Mouse (Mus musculus) limb, embryonic 11.5 days (tissue): ENCODE measurements at regions not wholly inside any gene's neighbourhood (a gene's known extent, or its start where the extent isn't known, plus 50 kb on each side); places are given as distances from the start of the nearest gene placed in this dataset.

Source experiments
- ATAC-seq: fragments of 200-750 bp; cut with Nextera tagmentation; 2 replicates; pipeline ENCODE4 v1.8.0; 2017; ENCODE audit warnings: low read depth; ENCODE audit not compliant: insufficient number of reproducible peaks, low FRiP score, low TSS enrichment
- DNase-seq: peaks from one replicate; pipeline ENCODE4 v3.0.0-alpha.2; 2015; ENCODE audit warnings: low spot score
- H3K27ac ChIP-seq: fragments of 300-500 bp; sonication (generic); replicated peaks from 2 replicates; pipeline ENCODE4 v1.5.1; 2014; ENCODE audit warnings: low read depth, mild to moderate bottlenecking, low read length
- H3K27me3 ChIP-seq: fragments of 300-500 bp; sonication (generic); 2 replicates; pipeline ENCODE4 v1.6.1; 2014; ENCODE audit warnings: mild to moderate bottlenecking, low read length, mixed read lengths; ENCODE audit not compliant: control insufficient read depth, insufficient read depth
- H3K36me3 ChIP-seq: fragments of 300-500 bp; sonication (generic); 2 replicates; pipeline ENCODE4 v1.6.1; 2014; ENCODE audit warnings: mild to moderate bottlenecking, low read length, moderate library complexity, mixed read lengths; ENCODE audit not compliant: control insufficient read depth, insufficient read depth
- H3K4me1 ChIP-seq: fragments of 300-500 bp; sonication (generic); 2 replicates; pipeline ENCODE4 v1.6.1; 2014; ENCODE audit warnings: low read length, mixed read lengths; ENCODE audit not compliant: control insufficient read depth, insufficient read depth
- H3K4me2 ChIP-seq: fragments of 300-500 bp; sonication (generic); 2 replicates; pipeline ENCODE4 v1.6.1; 2014; ENCODE audit warnings: low read depth, mild to moderate bottlenecking, moderate library complexity; ENCODE audit not compliant: severe bottlenecking
- H3K4me3 ChIP-seq: fragments of 300-500 bp; sonication (generic); 2 replicates; pipeline ENCODE4 v1.5.1; 2014; ENCODE audit warnings: low read depth, low read length
- H3K9ac ChIP-seq: fragments of 300-500 bp; sonication (generic); 2 replicates; pipeline ENCODE4 v1.6.1; 2014; ENCODE audit warnings: mild to moderate bottlenecking, low read length
- H3K9me3 ChIP-seq: fragments of 300-500 bp; sonication (generic); 2 replicates; pipeline ENCODE4 v1.6.1; 2016; ENCODE audit warnings: low read length; ENCODE audit not compliant: control insufficient read depth
- WGBS: fragments of 180-500 bp; shearing (Covaris S2); extraction: QIAGEN DNeasy Blood & Tissue Kit; methylation state at CpG from one replicate; pipeline ENCODE4 v1.1.7; 2014; 5-methylcytosine and 5-hydroxymethylcytosine counted together

DNA sequence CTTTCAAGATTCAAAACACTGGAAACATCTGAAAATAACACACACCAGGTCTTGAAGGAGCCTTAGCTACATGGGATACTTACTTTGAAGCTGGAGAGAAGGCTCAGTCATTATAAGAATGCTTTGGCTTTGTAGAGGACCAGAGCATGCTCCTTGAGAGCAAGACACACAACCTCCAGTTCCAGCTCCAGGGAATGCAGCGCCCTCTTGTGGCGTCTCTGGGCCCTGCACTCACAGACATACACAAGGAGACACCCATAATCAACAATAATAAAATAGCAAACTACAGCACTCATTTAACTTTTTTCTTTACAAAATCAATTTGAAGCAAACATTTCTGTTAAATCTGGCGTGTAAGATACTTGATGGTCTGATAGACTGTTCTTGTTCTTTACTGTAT lies 413.2 kb upstream of the Nox3 start:
- no peaks in the 10 kb centered on the region for H3K9me3 ChIP-seq
- H3K4me2 ChIP-seq = no peak overlapping the region
- no peak overlapping the region for H3K27ac ChIP-seq
- H3K4me3 ChIP-seq = no peak overlapping the region
- H3K9ac ChIP-seq = no peak overlapping the region
- no peaks in the 10 kb centered on the region for H3K27me3 ChIP-seq
- H3K36me3 ChIP-seq = no peaks in the 10 kb centered on the region
- H3K4me1 ChIP-seq = no peaks in the 10 kb centered on the region
- ATAC-seq = no peak
- DNase-seq = peak; percentile 48
- 59% methylated on average over 3 of the region's 3 CpGs for WGBS

DNA sequence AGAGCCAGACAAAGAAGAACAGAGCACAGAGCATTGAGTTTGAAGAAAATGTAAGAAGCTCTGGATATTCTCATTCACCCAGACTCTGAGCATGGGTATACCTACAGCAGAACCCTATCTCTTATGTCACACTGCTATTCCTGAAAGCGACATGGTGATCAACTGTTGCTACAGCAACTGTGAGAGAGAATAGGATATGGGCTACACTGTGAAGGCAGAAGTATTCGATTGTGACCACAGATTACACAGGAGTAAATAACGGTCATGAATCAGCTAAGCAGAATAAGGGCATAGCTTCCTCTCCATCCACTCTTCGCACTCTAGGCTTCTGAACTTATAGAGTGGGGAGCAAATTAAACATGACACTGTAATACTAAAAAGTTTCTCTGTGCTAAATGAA lies 417.0 kb upstream of the Nox3 start:
- H3K9me3 ChIP-seq = no peaks in the 10 kb centered on the region
- no peak overlapping the region for H3K4me3 ChIP-seq
- H3K36me3 ChIP-seq = no peaks in the 10 kb centered on the region
- DNase-seq (no peak), ATAC-seq (no peak)
- H3K27me3 ChIP-seq = no peaks in the 10 kb centered on the region
- no peak overlapping the region for H3K27ac ChIP-seq
- H3K9ac ChIP-seq = no peak overlapping the region
- no peak overlapping the region for H3K4me2 ChIP-seq
- 90% methylated on average over 4 of the region's 4 CpGs for WGBS
- H3K4me1 ChIP-seq = no peaks in the 10 kb centered on the region

DNA sequence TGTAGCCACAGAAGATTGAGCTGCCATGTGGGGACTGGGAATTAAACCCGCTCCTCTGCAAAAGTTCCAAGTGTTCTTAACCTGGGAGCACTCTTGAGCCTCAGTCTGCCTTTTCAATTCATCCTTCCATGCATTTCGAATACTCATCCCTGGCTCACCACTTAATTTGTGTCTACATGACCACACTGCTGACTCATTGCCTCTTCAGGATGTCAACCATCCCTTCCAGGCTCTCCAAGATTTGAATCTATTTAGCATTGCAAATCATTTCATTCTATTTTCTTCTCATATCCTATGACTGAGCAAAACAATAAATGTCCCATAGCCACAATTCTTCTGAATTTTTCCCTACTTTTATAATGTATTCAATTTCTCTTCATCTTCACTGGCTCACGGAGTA lies 420.4 kb upstream of the Nox3 start:
- Histone ChIP-seq H3K9me3 (no peaks in the 10 kb centered on the region), H3K4me3 (no peak overlapping the region), H3K4me2 (no peak overlapping the region), H3K27me3 (no peaks in the 10 kb centered on the region), H3K9ac (no peak overlapping the region), H3K27ac (no peak overlapping the region), H3K36me3 (no peaks in the 10 kb centered on the region), H3K4me1 (no peaks in the 10 kb centered on the region)
- DNase-seq (no peak), ATAC-seq (no peak)
- 87% methylated on average over 3 of the region's 3 CpGs for WGBS

DNA sequence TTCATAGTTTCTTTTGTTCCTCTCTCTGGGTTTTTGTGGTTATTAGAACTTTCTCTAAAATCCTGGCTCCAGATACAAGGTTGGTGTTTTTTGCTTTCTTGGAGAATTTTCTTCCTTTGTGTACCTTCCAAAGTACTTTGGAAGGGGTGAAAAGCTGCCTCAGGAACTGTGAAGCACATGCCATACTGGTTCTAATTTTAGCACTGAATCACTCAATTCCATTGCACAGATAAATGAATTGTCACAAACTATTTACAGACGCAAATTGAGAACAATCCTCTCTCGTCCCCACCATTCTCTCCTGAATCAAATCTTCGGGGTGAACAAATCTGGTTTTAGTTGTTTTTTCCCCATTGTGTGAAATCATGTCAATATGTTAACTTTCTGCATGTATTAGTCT lies 437.6 kb upstream of the Nox3 start:
- no peak overlapping the region for H3K27ac ChIP-seq
- no peaks in the 10 kb centered on the region for H3K4me1 ChIP-seq
- 70% methylated on average over 3 of the region's 3 CpGs for WGBS
- H3K4me3 ChIP-seq = no peak overlapping the region
- no peaks in the 10 kb centered on the region for H3K9me3 ChIP-seq
- no peaks in the 10 kb centered on the region for H3K27me3 ChIP-seq
- H3K36me3 ChIP-seq = no peaks in the 10 kb centered on the region
- DNase-seq (no peak), ATAC-seq (no peak)
- no peak overlapping the region for H3K4me2 ChIP-seq
- no peak overlapping the region for H3K9ac ChIP-seq

DNA sequence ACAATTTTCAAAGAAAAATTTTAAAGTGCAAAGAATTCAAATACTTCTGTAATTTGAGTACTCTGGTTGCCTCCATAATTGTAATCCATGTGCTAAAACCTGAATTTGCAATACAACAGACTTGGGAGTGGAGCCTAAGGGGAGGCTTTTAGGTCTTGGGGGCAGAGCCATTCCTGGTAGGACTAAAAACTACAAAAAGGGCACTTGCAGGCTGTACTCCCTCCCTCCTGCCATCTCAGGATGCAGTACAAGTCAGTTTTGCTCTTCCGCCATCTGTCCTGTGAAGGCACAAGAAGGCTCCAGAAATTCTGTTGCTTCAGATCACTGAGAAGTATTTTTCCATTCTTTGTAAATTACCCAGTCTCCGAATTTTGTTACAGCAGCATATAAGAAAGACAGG lies 467.4 kb upstream of the Nox3 start:
- H3K4me3 ChIP-seq = no peak overlapping the region
- no peak overlapping the region for H3K4me2 ChIP-seq
- ATAC-seq (no peak), DNase-seq (no peak)
- 88% methylated on average over 2 of the region's 2 CpGs for WGBS
- no peak overlapping the region for H3K9ac ChIP-seq
- H3K27ac ChIP-seq = no peak overlapping the region
- H3K9me3 ChIP-seq = no peaks in the 10 kb centered on the region
- H3K36me3 ChIP-seq = no peaks in the 10 kb centered on the region
- no peaks in the 10 kb centered on the region for H3K4me1 ChIP-seq
- no peaks in the 10 kb centered on the region for H3K27me3 ChIP-seq

DNA sequence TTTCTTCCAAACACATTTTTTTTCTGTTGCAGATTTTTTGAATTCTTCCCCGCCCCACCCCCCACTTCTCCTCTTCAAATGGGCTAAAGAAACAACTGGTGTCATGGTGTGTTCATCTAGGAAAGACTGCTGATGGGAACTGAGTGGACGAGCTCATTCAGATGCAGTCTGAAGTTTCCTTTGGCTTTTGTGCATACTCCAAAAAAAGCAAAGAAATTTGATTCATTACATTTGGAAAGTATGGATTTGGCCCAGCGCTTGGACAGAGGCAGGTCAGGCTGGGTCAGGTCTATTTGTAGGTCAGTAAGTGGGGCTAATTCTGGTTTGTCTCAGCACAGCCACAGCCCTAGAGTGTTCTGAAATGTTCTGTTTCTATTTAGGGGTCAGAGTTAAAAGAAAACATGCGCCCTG lies 477.9 kb upstream of the Nox3 start:
- no peak overlapping the region for H3K4me2 ChIP-seq
- ATAC-seq = no peak
- H3K4me1 ChIP-seq = 0 out of 2 replicates have a peak, but pooled peaks cover 5% of the 10 kb centered on the region
- H3K9me3 ChIP-seq = no peaks in the 10 kb centered on the region
- H3K9ac ChIP-seq = no peak overlapping the region
- DNase-seq = no peak
- 30% methylated on average over 4 of the region's 4 CpGs for WGBS
- H3K4me3 ChIP-seq = no peak overlapping the region
- H3K27me3 ChIP-seq = no peaks in the 10 kb centered on the region
- H3K36me3 ChIP-seq = no peaks in the 10 kb centered on the region
- no peak overlapping the region for H3K27ac ChIP-seq

DNA sequence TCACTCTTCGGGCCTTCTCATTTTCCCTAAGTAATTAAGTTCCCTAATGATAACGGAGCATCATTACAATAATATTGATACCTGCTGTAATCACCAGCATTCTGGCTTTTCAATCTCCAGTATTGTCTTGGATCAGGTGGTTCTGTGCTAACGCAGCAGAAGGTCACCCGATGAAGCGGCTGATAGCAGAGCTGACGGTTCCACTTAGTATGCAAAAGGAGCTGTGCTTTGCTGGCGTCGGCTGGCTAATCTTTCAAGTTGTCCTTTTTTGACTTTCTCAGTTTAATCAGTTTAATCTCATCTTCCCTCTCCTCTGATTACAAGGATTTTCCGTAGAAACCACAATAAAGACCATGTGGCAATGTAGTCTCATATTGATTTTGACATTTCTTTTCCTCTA lies 478.9 kb upstream of the Nox3 start:
- Histone ChIP-seq H3K36me3 (no peaks in the 10 kb centered on the region), H3K4me3 (no peak overlapping the region), H3K27ac (no peak overlapping the region), H3K4me1 (0 out of 2 replicates have a peak, but pooled peaks cover 5% of the 10 kb centered on the region), H3K9me3 (no peaks in the 10 kb centered on the region), H3K27me3 (no peaks in the 10 kb centered on the region), H3K4me2 (no peak overlapping the region), H3K9ac (no peak overlapping the region)
- ATAC-seq (no peak), DNase-seq (no peak)
- 86% methylated on average over 9 of the region's 9 CpGs for WGBS

DNA sequence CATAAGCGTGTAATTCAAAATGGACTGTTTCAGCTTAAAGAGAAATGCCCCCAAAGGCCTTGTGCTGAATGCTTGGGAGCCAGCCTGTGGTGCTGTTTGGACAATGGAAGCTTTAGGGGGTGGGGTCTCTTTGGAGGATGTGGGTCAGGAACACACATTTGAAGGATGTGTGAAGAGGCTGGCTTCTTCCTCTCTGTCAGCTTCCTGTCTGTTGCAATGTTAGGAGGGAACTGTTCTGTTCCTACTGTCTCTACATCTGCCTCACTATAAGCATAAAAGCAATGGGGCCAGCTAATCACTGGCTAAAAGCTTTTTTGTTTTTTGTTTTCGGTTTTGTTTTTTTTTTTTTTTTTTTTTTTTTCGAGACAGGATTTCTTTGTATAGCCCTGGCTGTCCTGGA lies 480.5 kb upstream of the Nox3 start:
- Histone ChIP-seq H3K9ac (no peak overlapping the region), H3K4me2 (no peak overlapping the region), H3K9me3 (no peaks in the 10 kb centered on the region), H3K4me1 (0 out of 2 replicates have a peak, but pooled peaks cover 5% of the 10 kb centered on the region), H3K4me3 (no peak overlapping the region), H3K27me3 (no peaks in the 10 kb centered on the region), H3K27ac (no peak overlapping the region), H3K36me3 (no peaks in the 10 kb centered on the region)
- DNase-seq (no peak), ATAC-seq (no peak)
- 89% methylated on average over 2 of the region's 3 CpGs for WGBS

DNA sequence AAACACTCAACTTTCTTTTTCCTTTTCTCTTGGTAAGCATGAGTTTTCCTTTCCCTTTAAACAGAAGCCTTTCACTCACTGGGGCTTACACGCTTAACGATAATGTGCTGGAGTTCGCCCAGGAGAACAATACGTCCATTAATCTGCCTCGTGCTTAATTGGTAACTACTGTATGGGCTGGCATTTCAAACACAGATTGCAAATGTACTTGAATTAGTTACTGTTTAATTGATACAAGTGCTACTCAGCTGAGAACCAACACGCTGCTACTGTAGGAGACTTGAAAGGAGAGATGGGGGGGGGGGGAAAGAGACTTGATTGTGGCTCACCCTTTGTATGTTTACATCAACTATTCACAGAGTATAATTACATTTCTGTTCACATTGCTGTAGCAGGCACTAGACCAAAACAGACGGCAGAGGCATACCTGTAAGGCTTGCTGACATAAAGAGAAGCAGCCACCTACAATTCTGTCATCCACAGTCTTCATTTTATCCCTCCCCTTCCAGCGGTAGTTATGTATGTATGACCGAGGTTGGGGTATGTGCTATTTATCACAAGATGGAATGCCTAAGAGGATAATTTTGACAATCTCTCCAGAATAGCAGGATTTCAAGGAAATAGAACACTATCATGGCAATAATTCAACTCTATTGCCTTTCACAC lies 481.6 kb upstream of the Nox3 start:
- DNase-seq = no peak

More for the DNA sequence above, 481.6 kb upstream of the Nox3 start:
- Histone ChIP-seq H3K9ac (no peak overlapping the region), H3K4me3 (no peak overlapping the region), H3K9me3 (no peaks in the 10 kb centered on the region), H3K27me3 (no peaks in the 10 kb centered on the region), H3K4me1 (0 out of 2 replicates have a peak, but pooled peaks cover 5% of the 10 kb centered on the region), H3K27ac (no peak overlapping the region), H3K4me2 (no peak overlapping the region), H3K36me3 (no peaks in the 10 kb centered on the region)
- ATAC-seq = no peak
- WGBS = 39% methylated on average over 9 of the region's 9 CpGs
